Comparison of ENCODE assay signal across 9 mouse cellular contexts in genomic region chr9:104269349-104269871, GRCm38 (mm10). TPM values are rescaled to one million over a fixed set of nuclear protein-coding genes. Genes with fewer than 3 reads are reported as not detected.
DNase-seq lines count a peak whose midpoint lies in the region; ATAC-seq lines count a peak whose summit lies in the region.
"Had no signal": no experiment of that assay in that cellular context is flagged by ENCODE, and none has a peak within 500 bp of the region (broad histone marks: within the 10 kb centered on the region; RNA-seq: fewer than 3 reads in every experiment).

No protein-coding gene starts in this region.

- no peak for ATAC-seq in hindbrain, embryonic 13.5 days (ENCODE audit: low FRiP score)
- ATAC-seq in hindbrain, embryonic 12.5 days (ENCODE audit: low FRiP score), result no peak
- ATAC-seq in megakaryocyte-erythroid progenitor cell, adult 5-6 weeks (replicated peaks; ENCODE audit: low FRiP score, low TSS enrichment, poor library complexity, severe bottlenecking), result peak; percentile 82
- ATAC-seq: Patski had no signal

- peak overlapping the region; percentile 30; the same call in 1 of the 2 replicates for H3K27ac ChIP-seq in hindbrain, embryonic 13.5 days
- H3K27ac ChIP-seq in hindbrain, embryonic 12.5 days, result no peak overlapping the region
- H3K27ac ChIP-seq in brown adipose tissue, adult 24 weeks (replicated peaks; ENCODE audit: low read depth, low read length), result 0 out of 2 replicates have a peak overlapping the region, but pooled peaks have one; percentile 39

- no peaks in the 10 kb centered on the region for H3K36me3 ChIP-seq in hindbrain, embryonic 13.5 days
- no peaks in the 10 kb centered on the region for H3K36me3 ChIP-seq in hindbrain, embryonic 12.5 days

- no peaks in the 10 kb centered on the region for H3K27me3 ChIP-seq in hindbrain, embryonic 13.5 days
- no peaks in the 10 kb centered on the region for H3K27me3 ChIP-seq in hindbrain, embryonic 12.5 days

- WGBS in hindbrain, embryonic 13.5 days, result 47% methylated on average over 10 of the region's 10 CpGs
- WGBS in hindbrain, embryonic 12.5 days, result 50% methylated on average over 10 of the region's 10 CpGs

- H3K4me1 ChIP-seq in hindbrain, embryonic 13.5 days (replicated peaks), result no peaks in the 10 kb centered on the region
- no peaks in the 10 kb centered on the region for H3K4me1 ChIP-seq in hindbrain, embryonic 12.5 days
- H3K4me1 ChIP-seq in brown adipose tissue, adult 24 weeks (ENCODE audit: control insufficient read depth, insufficient read depth, insufficient read length, low read length), result no peaks in the 10 kb centered on the region

- H3K4me3 ChIP-seq in hindbrain, embryonic 13.5 days, result no peak overlapping the region
- no peak overlapping the region for H3K4me3 ChIP-seq in hindbrain, embryonic 12.5 days
- no peak overlapping the region for H3K4me3 ChIP-seq in brown adipose tissue, adult 24 weeks (ENCODE audit: insufficient read depth, low read depth, low read length)

- no peak overlapping the region for H3K9ac ChIP-seq in hindbrain, embryonic 13.5 days
- no peak overlapping the region for H3K9ac ChIP-seq in hindbrain, embryonic 12.5 days

- DNase-seq in 416B (ENCODE audit: low read depth), result peak; percentile 16
- no peak for DNase-seq in adrenal gland, postnatal 36 days
- no peak for DNase-seq in layer of hippocampus, adult 18-20 months (ENCODE audit: low spot score in 2 of 2)
- no peak for DNase-seq in adrenal gland, postnatal 4 days (ENCODE audit: low spot score in 2 of 2)

- H3K9me3 ChIP-seq in hindbrain, embryonic 13.5 days, result no peaks in the 10 kb centered on the region
- H3K9me3 ChIP-seq in hindbrain, embryonic 12.5 days (replicated peaks), result no peaks in the 10 kb centered on the region

- H3K4me2 ChIP-seq in hindbrain, embryonic 13.5 days, result no peak overlapping the region
- H3K4me2 ChIP-seq in hindbrain, embryonic 12.5 days (replicated peaks), result no peak overlapping the region

RNA-seq across cellular contexts. Expression of gene Dnajc13, which starts 6.7 kb away (rescaled TPM):
- 19.3 and 21.4 TPM in 2 replicates for polyA plus RNA-seq in hindbrain, embryonic 13.5 days (2015; fragmentation: Nextera tagmentation; extraction: Ambion mirVana)
- polyA plus RNA-seq in hindbrain, embryonic 12.5 days (2016; fragmentation: Nextera tagmentation; extraction: Ambion mirVana), result 23.2 and 29.3 TPM in 2 replicates
- 22.8 and 33.7 TPM in 2 replicates for polyA plus RNA-seq in brown adipose tissue, adult 24 weeks (2012; ENCODE audit: insufficient read depth, insufficient read length, missing spikeins)
- total RNA-seq in megakaryocyte-erythroid progenitor cell, adult 5-6 weeks (2014; fragmentation: Nextera tagmentation), result 56.7 and 63.6 TPM in 2 replicates
- total RNA-seq in megakaryocyte-erythroid progenitor cell, adult 5-6 weeks (2017), result 32.7 and 51.7 TPM in 2 replicates
- 10 to 100 TPM; 43.0 to 46.9 TPM for total RNA-seq in adrenal gland, postnatal 36 days (2021)
- total RNA-seq in layer of hippocampus, adult 18-20 months (2021), result 10 to 100 TPM; 57.6 to 61.1 TPM
- total RNA-seq in adrenal gland, postnatal 4 days (2021), result 10 to 100 TPM; 50.6 to 57.1 TPM
